Mouse (Mus musculus): ENCODE measurements at regions not wholly inside any gene's neighbourhood (a gene's known extent, or its start where the extent isn't known, plus 50 kb on each side); places are given as distances from the start of the nearest gene placed in this dataset.

DNA sequence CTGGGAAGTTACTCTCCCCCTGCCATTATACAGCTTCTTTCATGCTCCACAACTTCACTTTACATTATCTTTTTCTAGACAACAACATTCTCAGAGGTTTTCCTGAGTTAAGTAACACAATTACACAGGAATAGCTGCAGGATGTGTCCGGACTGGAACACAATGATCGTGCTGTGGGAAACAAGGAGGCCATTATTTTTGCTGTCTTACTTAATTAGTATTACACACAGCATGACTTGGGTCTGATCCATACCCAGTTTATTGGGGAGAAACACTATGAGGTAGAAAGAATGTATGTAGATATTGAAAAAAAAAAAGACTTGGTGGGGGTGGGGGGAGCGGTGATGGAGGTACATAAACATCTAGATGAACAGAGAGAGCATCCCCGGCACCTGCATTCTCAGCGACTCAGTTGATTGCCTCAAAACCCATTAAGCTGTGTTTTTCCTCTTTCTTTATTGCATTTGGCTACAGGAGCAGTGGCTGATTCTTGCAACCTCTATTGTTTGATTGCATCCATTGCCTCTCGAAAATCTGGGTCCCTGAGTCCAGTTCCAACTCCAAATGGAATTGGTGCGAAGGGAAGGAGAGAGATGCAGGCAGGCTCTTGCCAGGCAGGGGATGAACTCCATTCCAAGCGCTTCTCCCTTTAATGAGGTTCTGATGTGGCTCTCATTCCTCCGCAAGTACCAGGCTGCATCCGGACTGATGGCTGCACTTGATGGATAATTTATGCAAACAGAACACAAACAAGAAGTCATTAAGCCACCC lies 529.8 kb downstream of the Slc4a3 start:
- Histone ChIP-seq H3K9ac (no peak overlapping the region), H3K4me1 (peaks cover 4% of the 10 kb centered on the region; the same call in 1 of the 2 replicates), H3K4me2 (no peak overlapping the region), H3K4me3 (no peak overlapping the region), H3K36me3 (no peaks in the 10 kb centered on the region), H3K27ac (no peak overlapping the region), H3K9me3 (no peaks in the 10 kb centered on the region), H3K27me3 (no peaks in the 10 kb centered on the region)
- WGBS = 67% methylated on average over 10 of the region's 10 CpGs
- ATAC-seq (ENCODE audit: borderline replicate concordance, extremely low read depth, low FRiP score, low TSS enrichment) = no peak

DNA sequence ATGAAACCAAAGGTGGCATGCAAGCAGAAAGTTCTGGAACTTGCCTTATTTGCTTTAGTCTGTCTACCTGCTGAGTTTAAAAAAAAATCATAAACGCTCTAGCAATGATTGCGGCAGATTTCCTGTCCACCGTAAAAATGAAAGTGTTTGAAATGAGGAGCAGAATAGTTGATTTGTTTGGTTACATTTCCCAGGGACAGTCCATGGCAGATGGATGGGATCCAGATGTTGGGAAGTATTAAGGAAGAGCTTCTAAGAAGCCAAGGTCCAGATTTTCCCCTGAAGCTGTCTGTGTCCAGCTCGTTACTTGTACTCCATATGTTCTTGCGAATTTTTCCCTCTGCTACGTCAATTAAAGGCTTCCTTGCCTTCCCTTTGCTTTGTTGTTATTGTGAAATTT lies 534.2 kb downstream of the Slc4a3 start:
- H3K4me3 ChIP-seq = no peak overlapping the region
- H3K27ac ChIP-seq = no peak overlapping the region
- no peak overlapping the region for H3K4me2 ChIP-seq
- no peaks in the 10 kb centered on the region for H3K36me3 ChIP-seq
- H3K27me3 ChIP-seq = no peaks in the 10 kb centered on the region
- WGBS = 41% methylated on average over 6 of the region's 6 CpGs
- no peak overlapping the region for H3K9ac ChIP-seq
- no peak for ATAC-seq (ENCODE audit: borderline replicate concordance, extremely low read depth, low FRiP score, low TSS enrichment)
- H3K4me1 ChIP-seq = peaks cover 4% of the 10 kb centered on the region; the same call in 1 of the 2 replicates
- H3K9me3 ChIP-seq = no peaks in the 10 kb centered on the region

DNA sequence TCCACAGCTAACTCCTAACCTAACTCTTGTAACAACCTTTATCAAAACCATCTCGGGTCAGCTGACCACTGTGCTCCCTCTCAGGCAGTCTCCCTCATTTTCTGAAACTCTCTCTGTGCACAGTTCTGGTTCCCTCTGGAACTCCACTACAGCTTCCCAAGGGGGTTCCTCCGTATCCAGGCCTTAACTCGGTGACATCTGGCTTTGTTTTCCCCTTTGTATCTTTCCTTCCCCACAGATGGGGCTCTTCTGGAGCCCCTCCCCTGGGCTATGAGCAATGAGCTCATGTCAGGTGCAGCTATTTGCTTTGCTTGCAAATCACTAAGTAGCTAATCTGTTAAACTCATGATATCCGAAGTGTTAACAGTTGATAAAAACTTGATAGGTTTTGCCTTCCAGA lies 535.6 kb downstream of the Slc4a3 start:
- no peak for ATAC-seq (ENCODE audit: borderline replicate concordance, extremely low read depth, low FRiP score, low TSS enrichment)
- no peak overlapping the region for H3K4me3 ChIP-seq
- H3K27ac ChIP-seq = no peak overlapping the region
- no peaks in the 10 kb centered on the region for H3K27me3 ChIP-seq
- WGBS = 49% methylated on average over 4 of the region's 4 CpGs
- peaks cover 4% of the 10 kb centered on the region; the same call in 1 of the 2 replicates for H3K4me1 ChIP-seq
- no peak overlapping the region for H3K4me2 ChIP-seq
- H3K9ac ChIP-seq = no peak overlapping the region
- H3K9me3 ChIP-seq = no peaks in the 10 kb centered on the region
- no peaks in the 10 kb centered on the region for H3K36me3 ChIP-seq

GRCm38 (mm10) chr1:76083273-76084036 lies 537.4 kb downstream of the Slc4a3 start:
- 85% methylated on average over 3 of the region's 3 CpGs for WGBS
- no peak overlapping the region for H3K4me3 ChIP-seq
- ATAC-seq (ENCODE audit: borderline replicate concordance, extremely low read depth, low FRiP score, low TSS enrichment) = no peak
- H3K27me3 ChIP-seq = no peaks in the 10 kb centered on the region
- no peaks in the 10 kb centered on the region for H3K36me3 ChIP-seq
- H3K9me3 ChIP-seq = no peaks in the 10 kb centered on the region
- no peak overlapping the region for H3K27ac ChIP-seq
- H3K4me1 ChIP-seq = peaks cover 4% of the 10 kb centered on the region; the same call in 1 of the 2 replicates
- H3K9ac ChIP-seq = no peak overlapping the region
- no peak overlapping the region for H3K4me2 ChIP-seq

- H3K27me3 ChIP-seq = no peaks in the 10 kb centered on the region
- no peak overlapping the region for H3K27ac ChIP-seq
- H3K9ac ChIP-seq = no peak overlapping the region
- H3K4me2 ChIP-seq = no peak overlapping the region
- no peak overlapping the region for H3K4me3 ChIP-seq
- no peaks in the 10 kb centered on the region for H3K36me3 ChIP-seq
- 0 out of 2 replicates have a peak, but pooled peaks cover 5% of the 10 kb centered on the region for H3K4me1 ChIP-seq
- H3K9me3 ChIP-seq = no peaks in the 10 kb centered on the region
- peak; percentile 52; the same call in 1 of the 2 replicates for ATAC-seq (ENCODE audit: borderline replicate concordance, extremely low read depth, low FRiP score, low TSS enrichment)
- WGBS = 38% methylated on average over 5 of the region's 5 CpGs
Observed at GRCm38 (mm10) chr1:76091031-76091430, 545.0 kb downstream of the Slc4a3 start.

DNA sequence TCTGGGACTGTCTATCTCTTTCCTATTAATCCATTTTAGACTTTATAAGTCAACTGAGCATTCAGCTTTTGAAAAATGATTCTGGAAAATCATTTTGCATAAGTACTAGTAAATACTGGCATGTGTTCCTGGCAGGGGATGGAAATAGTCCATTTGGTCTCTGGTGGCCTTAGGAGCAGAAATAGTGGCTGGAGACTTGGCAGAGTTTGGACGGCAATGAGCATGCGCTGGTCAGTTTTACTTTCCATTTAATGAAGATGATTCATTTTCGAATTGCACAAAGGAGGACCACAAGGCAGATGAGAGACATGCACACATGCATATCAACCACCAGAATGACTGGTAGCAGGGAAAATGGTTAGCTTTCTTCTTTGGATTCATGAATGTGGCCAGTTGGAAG lies 567.2 kb downstream of the Slc4a3 start:
- H3K4me1 ChIP-seq = no peaks in the 10 kb centered on the region
- no peak overlapping the region for H3K4me2 ChIP-seq
- no peak overlapping the region for H3K9ac ChIP-seq
- no peaks in the 10 kb centered on the region for H3K36me3 ChIP-seq
- H3K4me3 ChIP-seq = no peak overlapping the region
- no peaks in the 10 kb centered on the region for H3K9me3 ChIP-seq
- no peaks in the 10 kb centered on the region for H3K27me3 ChIP-seq
- H3K27ac ChIP-seq = peak overlapping the region; percentile 32
- no peak for ATAC-seq (ENCODE audit: borderline replicate concordance, extremely low read depth, low FRiP score, low TSS enrichment)
- 60% methylated on average over 3 of the region's 3 CpGs for WGBS

GRCm38 (mm10) chr1:76120840-76121239 lies 574.8 kb downstream of the Slc4a3 start:
- Histone ChIP-seq H3K27me3 (no peaks in the 10 kb centered on the region), H3K9me3 (no peaks in the 10 kb centered on the region), H3K4me1 (no peaks in the 10 kb centered on the region), H3K27ac (no peak overlapping the region), H3K9ac (no peak overlapping the region), H3K4me2 (no peak overlapping the region), H3K4me3 (no peak overlapping the region), H3K36me3 (no peaks in the 10 kb centered on the region)
- 72% methylated on average over 4 of the region's 4 CpGs for WGBS
- no peak for ATAC-seq (ENCODE audit: borderline replicate concordance, extremely low read depth, low FRiP score, low TSS enrichment)

GRCm38 (mm10) chr1:76130353-76130752 lies 584.3 kb downstream of the Slc4a3 start:
- Histone ChIP-seq H3K4me2 (no peak overlapping the region), H3K27me3 (no peaks in the 10 kb centered on the region), H3K9me3 (no peaks in the 10 kb centered on the region), H3K4me1 (no peaks in the 10 kb centered on the region), H3K9ac (no peak overlapping the region), H3K36me3 (no peaks in the 10 kb centered on the region), H3K27ac (no peak overlapping the region), H3K4me3 (no peak overlapping the region)
- WGBS = 47% methylated on average over 4 of the region's 4 CpGs
- no peak for ATAC-seq (ENCODE audit: borderline replicate concordance, extremely low read depth, low FRiP score, low TSS enrichment)

DNA sequence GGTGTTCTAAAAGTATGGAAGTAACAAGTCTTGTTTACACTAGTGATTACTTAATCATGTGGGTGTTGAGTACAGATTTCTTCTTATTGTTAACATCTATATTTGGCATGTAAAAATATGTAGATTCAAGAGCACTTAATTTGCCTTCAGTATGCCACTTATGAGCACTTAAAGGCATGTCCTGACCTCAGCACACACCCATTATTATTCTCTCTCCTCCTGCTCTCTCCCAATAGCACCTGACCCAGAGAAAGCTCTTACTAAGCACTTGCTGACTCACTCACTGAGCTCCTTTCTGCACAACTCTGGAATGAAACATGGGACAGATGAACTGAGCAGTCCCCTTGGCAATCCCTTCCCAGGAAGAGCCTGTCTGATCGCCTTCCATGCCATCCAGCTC lies 590.7 kb downstream of the Slc4a3 start:
- 87% methylated on average over 1 of the region's 1 CpGs for WGBS
- H3K4me2 ChIP-seq = no peak overlapping the region
- H3K9ac ChIP-seq = no peak overlapping the region
- no peaks in the 10 kb centered on the region for H3K9me3 ChIP-seq
- ATAC-seq (ENCODE audit: borderline replicate concordance, extremely low read depth, low FRiP score, low TSS enrichment) = no peak
- no peaks in the 10 kb centered on the region for H3K4me1 ChIP-seq
- H3K27ac ChIP-seq = no peak overlapping the region
- no peaks in the 10 kb centered on the region for H3K36me3 ChIP-seq
- H3K4me3 ChIP-seq = no peak overlapping the region
- no peaks in the 10 kb centered on the region for H3K27me3 ChIP-seq

GRCm38 (mm10) chr1:76137701-76138100 lies 591.6 kb downstream of the Slc4a3 start:
- H3K9me3 ChIP-seq = no peaks in the 10 kb centered on the region
- H3K27me3 ChIP-seq = no peaks in the 10 kb centered on the region
- no peak overlapping the region for H3K4me3 ChIP-seq
- no peak overlapping the region for H3K4me2 ChIP-seq
- ATAC-seq (ENCODE audit: borderline replicate concordance, extremely low read depth, low FRiP score, low TSS enrichment) = no peak
- H3K4me1 ChIP-seq = no peaks in the 10 kb centered on the region
- WGBS = 64% methylated on average over 6 of the region's 6 CpGs
- H3K36me3 ChIP-seq = no peaks in the 10 kb centered on the region
- H3K27ac ChIP-seq = no peak overlapping the region
- H3K9ac ChIP-seq = no peak overlapping the region

- H3K4me2 ChIP-seq = no peak overlapping the region
- H3K27ac ChIP-seq = no peak overlapping the region
- 70% methylated on average over 5 of the region's 5 CpGs for WGBS
- H3K36me3 ChIP-seq = no peaks in the 10 kb centered on the region
- H3K9me3 ChIP-seq = no peaks in the 10 kb centered on the region
- no peaks in the 10 kb centered on the region for H3K27me3 ChIP-seq
- H3K4me1 ChIP-seq = no peaks in the 10 kb centered on the region
- H3K9ac ChIP-seq = no peak overlapping the region
- H3K4me3 ChIP-seq = no peak overlapping the region
- ATAC-seq (ENCODE audit: borderline replicate concordance, extremely low read depth, low FRiP score, low TSS enrichment) = no peak
Observed at GRCm38 (mm10) chr1:76143516-76143915, 597.5 kb downstream of the Slc4a3 start.

- no peaks in the 10 kb centered on the region for H3K9me3 ChIP-seq
- no peak overlapping the region for H3K4me2 ChIP-seq
- H3K36me3 ChIP-seq = no peaks in the 10 kb centered on the region
- no peak for ATAC-seq (ENCODE audit: borderline replicate concordance, extremely low read depth, low FRiP score, low TSS enrichment)
- no peak overlapping the region for H3K9ac ChIP-seq
- H3K4me3 ChIP-seq = no peak overlapping the region
- 78% methylated on average over 2 of the region's 2 CpGs for WGBS
- no peaks in the 10 kb centered on the region for H3K27me3 ChIP-seq
- no peaks in the 10 kb centered on the region for H3K4me1 ChIP-seq
- H3K27ac ChIP-seq = no peak overlapping the region
Observed at GRCm38 (mm10) chr1:76148963-76149362, 602.9 kb downstream of the Slc4a3 start.

Measured in lung, embryonic 15.5 days (tissue).